Mouse (Mus musculus): ENCODE measurements at regions not wholly inside any gene's neighbourhood (a gene's known extent, or its start where the extent isn't known, plus 50 kb on each side); places are given as distances from the start of the nearest gene placed in this dataset.
A peak's percentile ranks its signal among the peaks of the same experiment; 100 is the strongest.

DNA sequence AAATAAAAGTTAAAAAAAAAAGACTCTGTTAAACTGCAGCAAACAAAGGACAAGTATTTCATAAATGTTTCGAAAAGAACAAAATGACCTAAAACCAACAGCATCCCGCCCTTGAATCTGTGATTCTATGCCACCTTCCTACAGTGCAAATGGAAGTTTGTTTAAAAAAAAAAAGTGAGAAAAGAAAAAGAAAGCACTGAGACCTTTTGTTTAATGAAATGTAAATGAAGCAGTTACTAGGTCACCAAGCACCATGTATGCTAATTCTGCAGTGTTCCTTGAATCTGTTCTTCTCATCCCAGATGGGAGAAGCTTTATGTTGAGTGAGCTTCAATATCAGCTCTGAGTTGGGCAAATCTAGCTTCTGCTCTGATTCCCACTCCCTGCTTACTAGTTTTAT lies 64.8 kb downstream of the Dnajb9 start:
- peak; percentile 58 for DNase-seq (ENCODE audit: low read depth, low spot score)

DNA sequence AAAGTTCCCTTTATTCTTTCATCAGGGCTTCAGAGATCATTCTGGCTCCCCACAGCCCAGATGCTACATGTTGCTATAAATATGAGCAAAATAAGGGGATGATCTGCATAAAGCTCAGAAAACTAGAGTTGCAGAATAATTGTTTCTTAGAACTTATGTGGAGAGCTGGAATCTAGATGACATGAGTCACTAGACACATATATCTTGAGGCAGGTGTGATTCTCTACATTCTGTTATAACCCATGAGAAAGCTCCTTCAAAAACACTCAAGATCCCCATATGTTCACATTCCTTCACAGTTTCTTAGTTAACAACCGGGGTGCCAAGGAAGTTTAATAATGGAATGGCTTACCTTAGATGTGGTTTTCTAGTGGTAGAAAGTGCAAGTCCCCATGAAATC lies 71.1 kb downstream of the Dnajb9 start:
- peak; percentile 73 for DNase-seq (ENCODE audit: low read depth, low spot score)

DNA sequence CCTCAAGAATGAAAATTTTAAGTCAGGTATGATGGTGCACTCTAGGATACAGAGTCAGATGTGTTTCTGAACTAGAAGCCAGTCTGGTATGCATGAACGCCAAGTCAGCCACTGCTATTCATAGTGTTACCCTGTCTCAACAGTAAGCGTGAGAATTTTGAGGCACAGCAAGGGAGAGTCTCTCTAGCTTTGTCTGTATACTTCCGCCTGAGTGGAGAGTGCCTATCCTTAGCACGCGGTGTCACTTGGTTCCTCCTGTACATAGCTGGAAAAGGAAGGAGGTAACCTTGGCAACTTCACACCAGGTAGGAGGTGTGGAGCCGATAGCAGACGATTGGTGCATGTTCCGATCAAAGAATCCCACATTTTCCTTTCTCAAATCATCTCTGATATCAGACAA lies 81.3 kb downstream of the Dnajb9 start:
- DNase-seq (ENCODE audit: low read depth, low spot score): peak; percentile 71

DNA sequence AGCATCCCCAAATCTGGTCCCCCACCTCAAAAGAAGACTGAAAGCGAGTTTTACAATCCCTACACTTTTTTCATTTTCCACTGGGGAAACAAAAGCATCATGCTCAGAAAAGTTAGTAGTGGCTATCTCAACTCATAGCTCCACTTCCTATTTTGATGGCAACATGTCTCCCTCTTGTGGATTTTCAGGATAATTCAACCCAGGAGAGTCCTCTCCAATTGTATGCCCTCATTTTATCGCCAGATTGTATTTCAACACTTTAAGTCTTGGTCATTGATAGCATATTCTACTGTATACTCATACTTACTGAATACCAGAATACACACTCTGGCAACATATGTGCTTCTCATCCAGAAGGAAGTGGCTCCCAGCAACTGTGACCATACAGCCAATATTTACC lies 105.0 kb downstream of the Dnajb9 start:
- peak; percentile 69 for DNase-seq (ENCODE audit: low read depth, low spot score)

DNA sequence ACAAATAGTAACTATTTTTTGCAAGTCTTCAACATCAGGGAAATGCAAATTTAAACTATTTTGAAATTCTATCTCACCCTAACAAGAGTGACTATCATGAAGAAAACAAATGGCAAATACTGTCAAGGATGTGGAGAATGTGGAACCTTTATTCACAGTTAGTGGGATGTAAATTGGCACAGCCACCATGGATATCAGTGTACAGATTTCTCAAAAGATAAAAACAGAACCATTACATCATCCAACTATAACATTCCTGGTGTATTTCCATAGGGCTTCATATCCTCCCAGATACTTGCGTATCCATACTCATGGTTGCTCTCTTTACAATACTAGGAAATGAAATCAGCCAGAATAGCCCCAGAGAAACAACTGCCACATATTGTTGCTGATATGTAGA lies 110.9 kb downstream of the Dnajb9 start:
- peak; percentile 37 for DNase-seq (ENCODE audit: low read depth, low spot score)

DNA sequence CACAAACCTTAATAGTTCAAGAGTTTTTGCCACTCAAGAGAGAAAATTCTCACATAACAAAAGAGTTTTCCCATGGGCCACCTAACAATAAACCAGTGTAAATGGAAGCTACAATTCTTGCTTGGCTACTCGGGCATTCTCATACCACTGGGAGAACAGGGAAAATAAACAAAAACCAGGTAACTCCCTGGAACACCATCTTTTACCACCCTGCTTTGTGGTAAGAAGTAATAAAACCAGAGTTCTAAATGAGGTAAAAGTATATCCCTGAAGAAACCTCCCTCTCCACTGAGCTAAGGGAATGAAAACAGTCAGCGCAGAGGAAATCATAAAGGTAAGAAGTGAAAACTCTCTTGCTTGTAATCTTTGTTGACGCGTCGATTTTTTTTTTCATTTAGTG lies 138.4 kb downstream of the Dnajb9 start:
- DNase-seq (ENCODE audit: low read depth, low spot score): no peak

DNA sequence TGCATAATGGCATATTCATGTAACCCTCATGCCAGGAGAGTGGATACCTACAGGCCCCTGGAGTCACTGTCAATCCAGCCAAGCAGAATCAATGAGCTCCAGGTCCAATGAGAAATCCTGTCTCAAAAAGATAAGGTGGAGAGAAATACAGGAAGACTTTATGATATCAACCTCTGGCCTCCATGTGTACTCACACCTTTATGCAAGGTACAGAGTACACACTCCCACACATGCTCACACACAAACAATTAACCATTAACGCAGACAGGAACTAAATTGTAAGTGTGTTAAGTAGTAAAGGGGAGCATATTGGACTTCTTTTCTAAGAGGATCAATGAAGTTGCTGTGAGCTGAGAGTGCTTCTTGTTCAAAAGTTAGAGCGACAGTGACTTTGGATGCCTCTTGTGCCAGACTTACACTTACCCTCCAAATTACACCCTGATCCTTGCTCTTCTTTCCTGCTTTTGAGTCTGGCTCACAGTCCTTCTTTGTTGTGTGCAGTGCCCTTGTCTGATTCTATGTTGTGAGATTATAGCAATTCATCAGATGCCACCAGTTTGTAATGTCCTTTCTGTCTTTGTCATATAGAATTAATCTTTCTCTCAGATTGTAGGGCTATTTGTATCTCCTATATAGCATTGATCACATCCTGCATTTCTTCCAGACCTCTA lies 153.5 kb downstream of the Dnajb9 start:
- no peak for DNase-seq (ENCODE audit: low read depth, low spot score)

DNA sequence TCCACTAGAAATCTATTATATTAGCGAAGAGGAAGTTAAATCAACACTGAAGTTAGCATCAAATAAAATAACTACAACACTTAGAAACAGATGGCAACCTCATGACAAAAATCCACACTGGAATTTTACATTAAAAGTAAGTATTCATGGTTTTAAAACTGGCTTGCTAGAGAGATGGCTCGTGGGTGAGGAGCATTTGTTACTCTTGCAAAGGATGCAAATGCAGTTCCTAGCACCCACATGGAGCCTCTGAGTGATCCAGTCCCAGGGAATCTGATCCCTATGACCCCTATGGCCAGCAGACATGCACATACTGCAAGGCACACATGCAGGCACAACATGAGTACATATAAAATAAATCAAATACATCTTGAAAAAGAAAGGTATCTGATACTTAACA lies 164.3 kb downstream of the Dnajb9 start:
- peak; percentile 35 for DNase-seq (ENCODE audit: low read depth, low spot score)

DNA sequence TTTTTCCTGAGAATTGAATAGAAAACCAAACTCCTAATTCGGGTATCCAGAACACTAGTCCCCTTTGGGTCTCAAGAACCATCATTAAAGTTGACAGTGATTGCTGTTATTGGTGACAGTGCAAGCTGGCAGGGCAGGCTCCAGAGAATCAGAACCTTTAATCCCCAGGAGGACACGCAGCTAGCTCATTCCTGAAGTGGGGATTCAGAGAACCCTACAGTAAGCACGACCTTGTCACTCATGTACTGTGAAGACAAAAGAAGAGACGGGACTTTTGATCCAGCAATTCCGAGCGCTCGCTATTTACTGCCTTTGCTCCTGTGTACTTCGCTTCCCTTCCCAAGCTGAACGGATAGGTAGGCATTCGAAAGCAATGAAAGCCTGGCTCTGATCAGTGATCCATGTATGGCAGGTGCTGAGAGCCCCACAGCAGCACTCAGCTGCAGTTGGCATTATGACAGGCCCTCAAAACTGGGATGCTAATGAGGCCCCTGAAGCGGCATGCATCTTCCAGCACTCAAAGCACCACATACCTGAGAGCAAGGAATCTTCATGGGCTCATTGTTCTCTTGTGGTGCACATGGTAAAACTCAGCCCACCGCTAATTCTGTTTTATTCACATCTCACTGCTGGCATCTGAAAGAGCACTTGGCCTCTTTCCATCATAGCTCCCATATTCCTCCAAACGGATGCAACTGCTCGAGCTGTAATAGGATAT lies 165.6 kb downstream of the Dnajb9 start:
- DNase-seq (ENCODE audit: low read depth, low spot score): peak; percentile 29

DNA sequence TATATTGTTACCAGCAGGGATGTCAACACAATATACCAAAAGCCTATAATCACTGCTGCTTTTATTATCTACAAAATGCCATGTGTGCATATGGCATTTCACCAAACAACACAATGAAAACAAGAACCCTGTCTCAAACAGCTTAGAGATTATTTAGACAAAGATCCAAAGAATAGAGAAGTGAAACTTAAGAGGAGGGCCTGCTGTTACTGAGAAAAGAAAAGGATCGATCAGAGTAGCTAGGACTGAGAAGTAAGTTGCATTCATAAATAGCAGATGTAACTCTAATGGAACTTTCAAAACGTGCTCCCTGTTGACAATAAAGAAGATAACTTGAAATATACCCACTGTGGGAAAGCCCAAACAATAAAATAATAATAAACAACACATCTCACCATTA lies 203.3 kb downstream of the Dnajb9 start:
- no peak for DNase-seq (ENCODE audit: low read depth, low spot score)

DNA sequence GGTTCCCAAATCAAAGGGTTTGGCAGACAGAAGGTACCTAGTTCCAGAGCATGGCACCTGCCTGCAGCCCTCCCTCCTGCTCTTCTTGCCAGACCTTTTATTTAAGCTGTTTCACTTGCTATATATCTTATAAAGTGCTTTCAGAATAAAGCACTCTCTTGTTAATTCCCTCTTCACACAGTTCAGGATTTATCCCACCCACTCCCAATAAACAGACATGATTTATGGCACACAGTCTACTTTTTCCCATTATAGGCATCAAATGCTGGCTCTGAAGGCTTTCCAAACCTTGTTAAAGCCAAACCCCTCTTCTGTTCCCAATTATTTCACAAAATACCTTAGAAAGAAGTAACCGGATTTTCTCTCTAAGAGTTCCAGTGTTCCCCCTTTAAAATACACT lies 226.6 kb downstream of the Dnajb9 start:
- DNase-seq (ENCODE audit: low read depth, low spot score): peak; percentile 10

DNA sequence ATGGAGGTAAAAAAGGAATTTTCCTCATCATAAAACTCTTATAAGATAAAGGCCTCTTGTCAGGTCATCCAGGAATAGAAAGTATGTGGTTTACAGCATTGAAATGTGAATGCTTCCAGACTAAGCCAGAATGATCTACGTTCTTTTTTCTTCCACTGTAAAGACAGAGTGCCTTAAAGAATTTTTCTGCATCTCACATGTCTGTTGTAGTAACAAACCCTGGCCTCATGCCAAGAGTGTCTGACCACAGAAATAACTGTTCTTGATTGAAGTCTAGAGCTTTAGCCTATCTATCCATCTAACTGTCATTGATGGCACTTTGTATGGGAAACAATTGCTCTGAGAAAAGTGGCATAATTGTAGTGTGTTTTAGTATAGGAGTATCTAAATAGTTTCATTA lies 246.2 kb downstream of the Dnajb9 start:
- no peak for DNase-seq (ENCODE audit: low read depth, low spot score)

DNA sequence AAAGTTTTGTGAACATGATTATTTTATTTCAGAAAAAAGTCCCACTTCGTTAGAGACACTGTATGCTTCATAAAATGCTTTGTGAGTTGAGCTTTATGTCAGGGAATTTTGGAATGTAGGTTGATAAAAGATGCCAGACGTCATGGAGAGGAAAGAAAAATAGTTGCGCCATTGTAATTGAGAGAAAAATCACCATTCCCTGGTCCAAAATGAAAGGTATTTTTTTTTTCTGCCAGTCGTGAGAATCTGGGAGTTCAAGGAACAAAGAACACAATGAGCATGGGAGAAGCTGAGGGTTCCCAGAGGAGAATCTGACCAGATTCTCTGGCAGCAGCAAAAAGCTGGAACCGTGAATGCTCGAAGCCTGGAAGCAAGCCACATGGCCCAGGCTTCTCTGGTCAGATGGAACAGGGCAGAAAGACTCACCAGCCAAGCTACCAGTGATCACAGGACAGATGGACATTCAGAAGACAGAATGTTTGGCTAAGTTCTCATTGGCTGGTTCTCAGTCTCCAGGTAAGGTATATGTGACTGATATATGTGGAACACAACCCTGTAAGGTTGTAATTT lies 247.5 kb downstream of the Dnajb9 start:
- peak; percentile 33 for DNase-seq (ENCODE audit: low read depth, low spot score)

DNA sequence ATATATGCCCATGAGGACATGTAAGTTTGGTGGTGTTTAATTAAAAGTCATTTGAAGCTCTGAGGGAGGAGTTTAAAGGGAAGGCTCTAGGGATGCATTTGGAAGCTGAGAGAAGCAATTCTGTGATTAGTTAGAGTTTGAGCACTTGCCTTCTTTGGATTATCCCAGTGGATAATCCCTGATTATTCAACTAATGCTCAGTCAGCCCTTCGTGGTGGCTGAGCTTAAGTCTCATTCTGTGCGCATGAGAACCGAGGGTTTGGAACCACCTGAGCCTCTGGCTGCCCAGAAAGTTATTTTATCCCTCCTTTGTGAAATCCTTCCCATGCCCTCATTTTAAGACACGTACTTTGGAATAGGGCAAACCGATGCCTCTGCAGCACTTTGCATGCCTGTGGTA lies 285.9 kb downstream of the Dnajb9 start:
- DNase-seq (ENCODE audit: low read depth, low spot score): no peak

DNA sequence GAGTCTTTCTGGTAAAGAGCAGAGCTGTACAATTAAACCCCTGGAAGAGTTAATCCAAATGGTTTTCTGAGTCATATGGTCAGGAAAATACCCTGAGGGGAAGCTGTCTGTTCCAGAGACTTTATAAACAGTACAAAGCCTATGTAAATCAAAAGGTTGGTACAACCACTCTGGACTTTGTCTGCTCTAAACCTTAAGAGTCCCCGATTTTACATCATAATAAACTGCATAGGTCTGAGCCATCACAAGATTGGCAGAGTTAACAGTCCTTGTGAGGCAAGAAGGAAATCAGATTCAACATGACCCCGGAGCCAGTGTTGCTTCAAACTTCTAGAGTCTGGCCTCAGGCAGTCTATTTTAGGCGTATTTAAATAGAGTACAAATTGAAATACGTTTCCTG lies 289.7 kb downstream of the Dnajb9 start:
- DNase-seq (ENCODE audit: low read depth, low spot score): no peak

DNA sequence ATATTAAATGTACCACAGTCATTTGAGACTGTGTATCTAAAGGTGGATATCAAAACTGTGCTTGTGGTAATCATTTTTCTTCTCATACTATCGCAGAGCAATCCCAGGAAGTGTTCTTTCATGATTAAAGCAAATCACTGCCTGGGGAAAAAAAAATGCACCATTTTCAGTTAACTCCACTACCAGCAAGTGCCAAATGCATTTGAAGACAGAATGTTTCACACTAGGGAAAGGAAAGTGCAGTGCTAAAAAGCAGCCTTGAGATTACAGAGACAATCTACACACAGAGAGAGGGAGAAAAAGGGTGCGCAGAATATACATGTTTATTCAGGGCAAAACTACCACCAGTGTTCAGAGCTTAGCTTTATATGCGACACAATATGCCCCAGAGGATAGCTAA lies 291.0 kb downstream of the Dnajb9 start:
- DNase-seq (ENCODE audit: low read depth, low spot score): peak; percentile 40

DNA sequence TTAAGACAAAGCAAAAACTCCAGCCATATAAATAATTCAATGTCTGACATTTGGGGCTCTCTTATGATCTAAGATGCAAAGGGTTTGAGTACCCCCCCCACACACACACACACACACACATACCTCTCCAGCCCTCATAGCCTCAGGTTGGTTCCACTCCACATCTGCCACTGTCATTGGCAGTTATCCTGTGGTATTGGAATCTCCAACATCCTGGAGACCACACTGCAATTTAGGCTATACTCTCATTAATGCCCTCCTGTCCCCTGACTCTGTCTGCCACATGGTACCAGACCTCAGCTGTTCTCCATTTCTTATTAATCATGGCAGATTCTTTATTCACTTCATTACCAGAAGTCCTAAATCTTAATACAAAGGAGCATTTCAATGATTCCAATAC lies 293.3 kb downstream of the Dnajb9 start:
- no peak for DNase-seq (ENCODE audit: low read depth, low spot score)

DNA sequence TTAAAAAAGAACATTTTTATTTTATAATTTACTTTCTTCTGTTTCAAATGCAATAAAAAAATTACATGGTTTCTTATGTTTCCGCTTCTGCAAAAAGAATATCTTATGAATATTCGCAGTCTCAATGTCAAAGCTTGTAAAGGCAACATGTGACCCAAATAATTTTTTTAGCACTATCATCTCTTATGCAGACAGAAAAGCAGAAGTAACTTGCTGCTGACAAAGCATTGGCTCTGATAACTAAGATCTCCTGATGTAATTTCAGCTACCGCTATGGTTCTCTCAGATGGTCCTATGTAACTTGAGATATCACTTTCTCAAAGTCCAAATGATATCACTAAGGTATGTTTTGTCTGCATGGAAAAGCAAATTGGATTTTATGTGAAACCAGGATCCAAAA lies 310.9 kb downstream of the Dnajb9 start:
- peak; percentile 4 for DNase-seq (ENCODE audit: low read depth, low spot score)

DNA sequence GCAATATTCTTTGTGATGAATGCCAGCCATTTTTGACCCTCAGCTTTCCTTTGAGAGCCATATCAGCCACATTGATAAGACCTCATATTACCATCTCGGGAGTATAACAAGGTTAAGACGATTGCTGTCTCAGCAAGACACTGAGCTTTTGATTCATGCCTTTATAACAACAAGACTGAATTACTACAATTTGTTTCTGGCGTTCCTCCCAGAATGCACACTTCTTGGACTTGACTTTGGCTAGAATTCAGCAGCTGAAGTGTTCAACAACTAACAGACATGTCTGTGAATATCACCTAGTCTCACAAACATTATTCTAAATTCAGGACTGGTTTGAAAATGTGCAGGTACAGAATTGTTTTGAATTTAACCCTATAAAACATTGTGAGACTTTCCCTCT lies 324.5 kb downstream of the Dnajb9 start:
- DNase-seq (ENCODE audit: low read depth, low spot score): peak; percentile 35

DNA sequence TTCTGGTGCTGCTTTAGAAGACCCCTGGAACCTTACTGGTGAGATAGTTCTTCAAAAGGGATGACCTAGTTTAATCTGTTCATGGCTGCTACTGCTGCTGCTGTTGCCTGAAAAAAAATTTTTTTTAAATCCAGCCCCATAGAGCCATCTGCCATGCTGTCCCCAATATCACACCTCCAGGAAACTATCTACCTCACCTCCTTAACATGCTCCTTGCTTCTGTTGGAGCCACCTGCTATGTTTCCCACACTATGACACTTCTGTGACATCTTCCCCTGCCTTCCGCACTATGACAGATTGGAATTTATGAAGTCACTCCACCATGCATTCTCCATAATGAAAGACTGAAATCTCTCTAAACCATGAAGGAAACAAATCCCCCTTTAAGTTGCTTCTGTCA lies 349.6 kb downstream of the Dnajb9 start:
- peak; percentile 71 for DNase-seq (ENCODE audit: low read depth, low spot score)

DNA sequence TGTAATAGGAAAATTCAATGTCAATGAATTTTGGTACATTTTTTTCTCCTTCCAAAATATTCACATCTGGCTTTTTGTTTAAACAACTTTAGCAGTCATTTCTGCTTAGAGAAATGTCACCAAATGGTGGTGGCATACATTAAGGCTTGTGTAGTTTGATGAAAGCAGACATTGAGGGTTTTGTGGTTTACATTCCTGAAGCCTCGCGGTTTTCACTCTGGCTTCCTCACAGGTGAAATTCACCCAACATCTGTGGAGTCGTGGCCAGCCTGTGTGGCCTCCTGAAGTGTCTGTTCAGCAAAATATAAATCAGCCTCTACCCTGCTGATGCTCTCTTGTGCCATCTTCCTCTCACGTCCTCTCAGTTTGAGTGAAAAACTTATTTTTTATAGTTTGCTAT lies 353.8 kb downstream of the Dnajb9 start:
- no peak for DNase-seq (ENCODE audit: low read depth, low spot score)

DNA sequence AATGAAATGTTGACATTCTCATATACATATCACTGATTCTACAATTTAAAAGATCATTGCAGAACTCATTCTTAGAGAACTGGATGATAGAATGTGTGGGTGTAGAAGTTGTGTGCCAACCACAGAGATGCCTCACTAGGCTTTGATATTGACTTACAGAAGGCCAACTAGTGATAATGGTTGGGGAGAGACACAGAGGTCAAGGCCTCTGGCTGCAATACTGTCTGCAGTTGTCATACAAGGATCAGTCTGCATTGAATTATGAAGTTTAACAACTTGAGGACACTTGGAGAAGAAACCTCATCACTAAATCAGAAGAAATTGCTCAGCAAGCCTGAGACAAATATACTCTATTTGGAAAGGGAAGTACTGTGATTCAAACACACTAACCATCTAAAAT lies 357.9 kb downstream of the Dnajb9 start:
- DNase-seq (ENCODE audit: low read depth, low spot score): no peak

Measured in brain, adult 2 months (tissue).